Mouse (Mus musculus) kidney, adult 18-20 months (tissue): ENCODE data around the gene 6820408C15Rik.
"Not testable (repeated sequence)": the region's sequence is repeated elsewhere in the genome, so short reads cannot be mapped to it uniquely, and the experiment has no call there.

Source experiments
- DNase-seq: peaks from one replicate; pipeline ENCODE4 v3.0.0; 2021

The 6820408C15Rik gene

GRCm38 (mm10) chr2:152412526-152413157 lies 2.7 kb upstream of the 6820408C15Rik start:
- no peak for DNase-seq

- no peak for DNase-seq
Observed at GRCm38 (mm10) chr2:152413158-152413764, 2.1 kb upstream of the 6820408C15Rik start.

GRCm38 (mm10) chr2:152413765-152414584 lies 1.4 kb upstream of the 6820408C15Rik start:
- DNase-seq, result peak; percentile 65

GRCm38 (mm10) chr2:152414591-152415165 lies 709 bp upstream of the 6820408C15Rik start, which contains the start of gene Zcchc3:
Gene Zcchc3 (minus strand): TSS chr2:152415027.
- peak; percentile 89 for DNase-seq

GRCm38 (mm10) chr2:152415786-152416185 lies 399 bp downstream of the 6820408C15Rik start:
- DNase-seq, result no peak

- DNase-seq, result no peak
Observed at GRCm38 (mm10) chr2:152427493-152427892, 12.1 kb downstream of the 6820408C15Rik start.

GRCm38 (mm10) chr2:152428481-152428880 lies 13.1 kb downstream of the 6820408C15Rik start:
- not testable (repeated sequence) for DNase-seq

- peak; percentile 25 for DNase-seq
Observed at GRCm38 (mm10) chr2:152436405-152436901, 21.1 kb downstream of the 6820408C15Rik start.

- DNase-seq, result peak; percentile 85
Observed at GRCm38 (mm10) chr2:152436983-152437860, 21.8 kb downstream of the 6820408C15Rik start.

- no peak for DNase-seq
Observed at GRCm38 (mm10) chr2:152438963-152439362, 23.6 kb downstream of the 6820408C15Rik start.

- no peak for DNase-seq
Observed at GRCm38 (mm10) chr2:152439833-152440232, 24.4 kb downstream of the 6820408C15Rik start.

- DNase-seq, result no peak
Observed at GRCm38 (mm10) chr2:152442322-152442721, 26.9 kb downstream of the 6820408C15Rik start.

- no peak for DNase-seq
Observed at GRCm38 (mm10) chr2:152443281-152443680, 27.9 kb downstream of the 6820408C15Rik start.

GRCm38 (mm10) chr2:152446642-152447041 lies 31.3 kb downstream of the 6820408C15Rik start:
- no peak for DNase-seq

- DNase-seq, result no peak
Observed at GRCm38 (mm10) chr2:152447461-152447860, 32.1 kb downstream of the 6820408C15Rik start.

- peak; percentile 78 for DNase-seq
Observed at GRCm38 (mm10) chr2:152450241-152450640, 34.9 kb downstream of the 6820408C15Rik start.

- DNase-seq, result no peak
Observed at GRCm38 (mm10) chr2:152452101-152452781, 36.9 kb downstream of the 6820408C15Rik start.

GRCm38 (mm10) chr2:152459241-152459640 lies 43.9 kb downstream of the 6820408C15Rik start:
- DNase-seq, result no peak

- no peak for DNase-seq
Observed at GRCm38 (mm10) chr2:152464570-152465150, 49.3 kb downstream of the 6820408C15Rik start, which contains the start of gene Defb23. Gene Defb23 (minus strand): TSS chr2:152464620.

- DNase-seq, result peak; percentile 45
Observed at GRCm38 (mm10) chr2:152470973-152471372, 55.6 kb downstream of the 6820408C15Rik start.

GRCm38 (mm10) chr2:152472434-152472833 lies 57.0 kb downstream of the 6820408C15Rik start:
- DNase-seq, result no peak
